Mouse (Mus musculus) cerebellum, adult 2 months (tissue): ENCODE data around the gene Akap14.

ENCODE experiments used
- CTCF ChIP-seq: fragments of 200-500 bp; IDR thresholded peaks from 2 replicates; pipeline ENCODE4 v1.5.1; 2011; ENCODE audit warnings: low read depth, mild to moderate bottlenecking, control low read depth, low read length, moderate library complexity, borderline replicate concordance; ENCODE audit not compliant: insufficient read depth
- POLR2A ChIP-seq: fragments of 200-500 bp; IDR thresholded peaks from 2 replicates; pipeline ENCODE4 v1.6.1; 2011; ENCODE audit warnings: low read length, control low read depth, borderline replicate concordance; ENCODE audit not compliant: insufficient read depth

DNA sequence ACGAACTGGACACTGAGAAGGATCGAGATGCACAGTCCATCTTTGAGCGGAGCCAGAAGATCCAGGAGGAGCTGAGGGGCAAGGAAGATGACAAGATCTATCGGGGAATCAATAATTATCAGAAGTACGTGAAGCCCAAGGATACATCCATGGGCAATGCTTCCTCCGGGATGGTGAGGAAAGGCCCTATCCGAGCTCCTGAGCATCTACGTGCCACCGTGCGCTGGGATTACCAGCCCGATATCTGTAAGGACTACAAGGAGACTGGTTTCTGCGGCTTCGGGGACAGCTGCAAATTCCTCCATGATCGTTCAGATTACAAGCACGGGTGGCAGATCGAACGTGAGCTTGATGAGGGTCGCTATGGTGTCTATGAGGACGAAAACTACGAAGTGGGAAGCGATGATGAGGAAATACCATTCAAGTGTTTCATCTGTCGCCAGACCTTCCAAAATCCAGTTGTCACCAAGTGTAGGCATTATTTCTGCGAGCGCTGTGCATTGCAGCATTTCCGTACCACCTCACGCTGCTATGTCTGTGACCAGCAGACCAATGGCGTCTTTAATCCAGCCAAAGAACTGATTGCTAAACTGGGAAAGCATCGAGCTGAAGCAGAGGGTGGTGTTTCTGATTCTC, 23.2 kb upstream of the Akap14 start:
- no peak for TF ChIP-seq POLR2A
- TF ChIP-seq CTCF: no peak
